Mouse (Mus musculus) mesoderm, embryonic 11.5 days (tissue): Measurements from ENCODE around the gene Map7d2.
"Not testable (repeated sequence)": the region's sequence is repeated elsewhere in the genome, so short reads cannot be mapped to it uniquely, and the experiment has no call there.

Experiments used
- DNase-seq: peaks from one replicate; pipeline ENCODE4 v3.0.0-alpha.2; 2012; ENCODE audit warnings: low read depth, low spot score

Gene Map7d2

GRCm38 (mm10) chrX:159414130-159414828 lies at the start of gene Map7d2:
Map7d2 (plus strand) TSS chrX:159414572.
- DNase-seq, result peak; percentile 45

- peak; percentile 76 for DNase-seq
These were observed 42.3 kb upstream of the Map7d2 start, which contains the start of gene Eif1ax for GRCm38 (mm10) chrX:159371831-159372752. Eif1ax (plus strand) TSS chrX:159372178.

GRCm38 (mm10) chrX:159372753-159373144 lies 41.6 kb upstream of the Map7d2 start:
- no peak for DNase-seq

- DNase-seq, result no peak
These were observed 27.3 kb upstream of the Map7d2 start for GRCm38 (mm10) chrX:159387105-159387504.

- no peak for DNase-seq
These were observed 25.4 kb upstream of the Map7d2 start for GRCm38 (mm10) chrX:159388953-159389352.

- DNase-seq, result no peak
These were observed 23.9 kb upstream of the Map7d2 start for GRCm38 (mm10) chrX:159390347-159390962.

- no peak for DNase-seq
These were observed 23.1 kb upstream of the Map7d2 start for GRCm38 (mm10) chrX:159391239-159391638.

GRCm38 (mm10) chrX:159409253-159409652 lies 5.1 kb upstream of the Map7d2 start:
- DNase-seq, result no peak

GRCm38 (mm10) chrX:159414829-159415673 lies 679 bp downstream of the Map7d2 start:
- DNase-seq, result no peak

- not testable (repeated sequence) for DNase-seq
These were observed 16.1 kb downstream of the Map7d2 start for GRCm38 (mm10) chrX:159430507-159430906.

- DNase-seq, result peak; percentile 51
These were observed 27.8 kb downstream of the Map7d2 start for GRCm38 (mm10) chrX:159442128-159442527.

GRCm38 (mm10) chrX:159447133-159447532 lies 32.8 kb downstream of the Map7d2 start:
- no peak for DNase-seq

GRCm38 (mm10) chrX:159459006-159459654 lies 44.8 kb downstream of the Map7d2 start:
- peak; percentile 44 for DNase-seq

GRCm38 (mm10) chrX:159474799-159475198 lies 60.4 kb downstream of the Map7d2 start:
- no peak for DNase-seq

- DNase-seq, result not testable (repeated sequence)
These were observed 64.0 kb downstream of the Map7d2 start for GRCm38 (mm10) chrX:159478243-159478940.

GRCm38 (mm10) chrX:159484247-159484646 lies 69.9 kb downstream of the Map7d2 start:
- DNase-seq, result no peak

GRCm38 (mm10) chrX:159503181-159503580 lies 88.8 kb downstream of the Map7d2 start:
- DNase-seq, result no peak

GRCm38 (mm10) chrX:159508331-159509036 lies 94.1 kb downstream of the Map7d2 start:
- no peak for DNase-seq

- no peak for DNase-seq
These were observed 94.7 kb downstream of the Map7d2 start for GRCm38 (mm10) chrX:159509042-159509441.
